Mouse (Mus musculus): Measurements from ENCODE around the gene Tead3.
A peak's percentile ranks its signal among the peaks of the same experiment; 100 is the strongest.
"Not testable (repeated sequence)": the region's sequence is repeated elsewhere in the genome, so short reads cannot be mapped to it uniquely, and the experiment has no call there.

The Tead3 gene

DNA sequence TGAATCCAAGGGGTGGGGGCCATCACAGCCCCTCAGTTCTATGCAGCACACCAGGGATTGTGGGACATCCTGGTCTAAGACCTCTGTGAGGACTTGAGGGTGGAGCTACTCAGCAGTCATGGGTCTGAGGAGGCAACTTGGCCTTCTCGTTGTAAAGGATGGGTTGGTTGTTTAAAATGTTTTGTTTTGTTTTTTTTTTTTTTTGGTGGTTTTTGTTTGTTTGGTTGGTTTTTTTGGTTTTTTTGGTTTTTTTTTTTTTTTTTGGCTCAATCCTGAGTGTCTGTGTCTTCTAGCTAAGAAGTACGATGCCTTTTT, 20.4 kb downstream of the Tead3 start:
- Histone ChIP-seq H3K27me3 (ENCODE audit: insufficient read depth, low read length) (no peaks in the 10 kb centered on the region), H3K4me1 (replicated peaks; ENCODE audit: low read depth, low read length) (peaks cover 78% of the 10 kb centered on the region), H3K4me3 (replicated peaks; ENCODE audit: low read length) (peak overlapping the region; percentile 100), H3K36me3 (ENCODE audit: insufficient read depth, low read length) (peaks cover 62% of the 10 kb centered on the region), H3K9me3 (ENCODE audit: low read length) (no peaks in the 10 kb centered on the region)
- TF ChIP-seq POU5F1 (IDR thresholded peaks at IDR 0.05; ENCODE audit: borderline replicate concordance, low read length) (no peak), NANOG (IDR thresholded peaks at IDR 0.05; ENCODE audit: borderline replicate concordance, low read length) (no peak)

DNA sequence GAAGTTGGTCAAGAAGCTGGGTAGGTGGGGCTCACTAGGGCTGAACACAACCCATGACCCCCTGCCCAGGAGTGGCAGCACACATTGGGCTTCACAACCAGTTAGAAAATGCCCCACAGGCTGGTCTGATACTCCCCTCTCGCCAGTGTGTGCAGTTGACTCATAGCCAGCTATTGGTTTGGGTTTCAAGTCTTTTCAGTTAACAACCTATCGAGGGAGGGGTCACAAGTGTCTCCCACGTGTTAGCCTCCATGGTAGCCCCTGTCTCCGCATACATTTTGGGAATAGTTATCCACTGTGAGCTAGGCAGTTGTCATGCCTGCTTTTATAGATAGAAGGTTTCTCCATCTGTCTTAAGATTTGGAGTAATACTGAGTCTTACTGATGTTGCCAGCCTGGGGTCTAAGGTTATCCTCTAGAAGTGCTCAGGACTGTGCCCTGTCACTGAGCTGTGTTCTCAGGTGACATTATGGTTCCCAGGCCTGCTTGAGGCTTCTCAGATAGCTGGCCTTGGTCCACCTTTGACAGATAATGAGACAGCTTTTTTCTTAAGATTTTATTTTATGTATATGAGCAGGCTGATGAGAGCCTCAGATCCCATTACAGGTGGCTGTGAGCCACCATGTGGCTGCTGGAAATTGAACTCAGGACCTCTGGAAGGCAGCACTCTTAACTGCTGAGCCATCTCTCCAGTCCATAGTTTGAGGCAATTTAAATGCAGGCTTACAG, 20.9 kb downstream of the Tead3 start:
- Histone ChIP-seq H3K9me3 (ENCODE audit: low read length) (0 out of 2 replicates have a peak, but pooled peaks cover 1% of the 10 kb centered on the region), H3K4me1 (replicated peaks; ENCODE audit: low read depth, low read length) (peaks cover 73% of the 10 kb centered on the region), H3K36me3 (ENCODE audit: insufficient read depth, low read length) (peaks cover 67% of the 10 kb centered on the region), H3K4me3 (replicated peaks; ENCODE audit: low read length) (peak overlapping the region; percentile 100), H3K27me3 (ENCODE audit: insufficient read depth, low read length) (no peaks in the 10 kb centered on the region)
- TF ChIP-seq POU5F1 (IDR thresholded peaks at IDR 0.05; ENCODE audit: borderline replicate concordance, low read length) = no peak
- no peak for TF ChIP-seq CTCF (conservative IDR thresholded peaks at IDR 0.05; ENCODE audit: low read length)
- TF ChIP-seq NANOG (IDR thresholded peaks at IDR 0.05; ENCODE audit: borderline replicate concordance, low read length) = no peak

DNA sequence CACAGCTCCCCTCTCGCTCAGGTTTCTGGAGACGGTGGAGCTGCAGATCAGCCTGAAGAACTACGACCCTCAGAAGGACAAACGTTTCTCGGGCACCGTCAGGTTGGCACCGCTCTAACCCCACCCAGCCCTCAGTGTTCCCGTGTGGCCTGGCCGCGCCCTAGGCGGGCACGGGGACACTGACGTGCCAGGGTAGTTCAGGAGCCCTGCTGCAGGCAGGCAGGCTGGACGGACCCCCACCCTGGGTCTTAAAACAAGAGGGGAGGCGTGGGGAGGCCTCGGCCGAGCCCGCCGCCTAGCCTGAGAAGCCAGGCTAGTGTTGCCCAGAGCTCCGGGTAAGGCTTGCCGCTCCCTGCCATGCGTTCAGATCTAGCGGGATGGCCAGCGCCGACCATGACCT, 21.7 kb downstream of the Tead3 start:
- H3K4me1 ChIP-seq (replicated peaks; ENCODE audit: low read depth, low read length) = peaks cover 67% of the 10 kb centered on the region
- TF ChIP-seq CTCF (conservative IDR thresholded peaks at IDR 0.05; ENCODE audit: low read length) (no peak), POU5F1 (IDR thresholded peaks at IDR 0.05; ENCODE audit: borderline replicate concordance, low read length) (no peak), NANOG (IDR thresholded peaks at IDR 0.05; ENCODE audit: borderline replicate concordance, low read length) (no peak)
- H3K9me3 ChIP-seq (ENCODE audit: low read length) = peaks cover 7% of the 10 kb centered on the region; the same call in 1 of the 2 replicates

DNA sequence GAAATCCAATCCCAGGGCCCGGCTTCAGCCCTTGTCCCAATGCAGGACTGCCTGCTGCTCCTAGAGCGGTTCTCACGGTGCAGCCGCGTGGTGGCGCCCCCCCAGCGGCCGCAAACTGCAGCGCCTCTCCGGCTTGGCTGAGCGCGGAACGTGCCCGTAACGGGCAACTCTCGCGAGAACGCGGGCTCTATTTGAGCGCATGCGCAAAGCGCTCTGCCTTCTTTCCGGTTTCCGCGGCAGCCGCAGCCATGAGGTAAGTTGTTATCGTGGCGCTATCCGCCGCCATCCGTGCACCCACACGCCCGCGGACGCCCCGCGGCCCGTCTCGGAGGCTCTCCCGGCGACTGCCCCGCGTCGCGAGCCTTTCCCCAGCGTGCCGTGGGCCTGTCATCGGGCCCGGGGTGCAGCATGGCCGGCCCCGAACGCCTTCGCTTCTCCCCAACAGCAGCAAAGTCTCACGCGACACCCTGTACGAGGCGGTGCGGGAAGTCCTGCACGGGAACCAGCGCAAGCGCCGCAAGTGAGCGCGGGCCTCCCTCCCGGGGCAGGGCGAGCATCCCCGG, 22.2 kb downstream of the Tead3 start, which contains the start of gene Rpl10a:
TSS of gene Rpl10a (plus strand) at position 106 of the 563 bp plus-strand sequence.
- Histone ChIP-seq H3K9me3 (ENCODE audit: low read length) (peaks cover 7% of the 10 kb centered on the region; the same call in 1 of the 2 replicates), H3K36me3 (ENCODE audit: insufficient read depth, low read length) (peaks cover 78% of the 10 kb centered on the region), H3K27me3 (ENCODE audit: insufficient read depth, low read length) (no peaks in the 10 kb centered on the region), H3K4me3 (replicated peaks; ENCODE audit: low read length) (peak within 1 kb of the TSS; percentile 100), H3K4me1 (replicated peaks; ENCODE audit: low read depth, low read length) (peaks cover 66% of the 10 kb centered on the region)
- no peak for TF ChIP-seq NANOG (IDR thresholded peaks at IDR 0.05; ENCODE audit: borderline replicate concordance, low read length)
- TF ChIP-seq CTCF (conservative IDR thresholded peaks at IDR 0.05; ENCODE audit: low read length) = no peak
- TF ChIP-seq POU5F1 (IDR thresholded peaks at IDR 0.05; ENCODE audit: borderline replicate concordance, low read length) = no peak

More for the DNA sequence above, 21.7 kb downstream of the Tead3 start:
- H3K4me3 ChIP-seq (replicated peaks; ENCODE audit: low read length) = peak overlapping the region; percentile 100
- H3K27me3 ChIP-seq (ENCODE audit: insufficient read depth, low read length) = no peaks in the 10 kb centered on the region
- H3K36me3 ChIP-seq (ENCODE audit: insufficient read depth, low read length) = peaks cover 74% of the 10 kb centered on the region

DNA sequence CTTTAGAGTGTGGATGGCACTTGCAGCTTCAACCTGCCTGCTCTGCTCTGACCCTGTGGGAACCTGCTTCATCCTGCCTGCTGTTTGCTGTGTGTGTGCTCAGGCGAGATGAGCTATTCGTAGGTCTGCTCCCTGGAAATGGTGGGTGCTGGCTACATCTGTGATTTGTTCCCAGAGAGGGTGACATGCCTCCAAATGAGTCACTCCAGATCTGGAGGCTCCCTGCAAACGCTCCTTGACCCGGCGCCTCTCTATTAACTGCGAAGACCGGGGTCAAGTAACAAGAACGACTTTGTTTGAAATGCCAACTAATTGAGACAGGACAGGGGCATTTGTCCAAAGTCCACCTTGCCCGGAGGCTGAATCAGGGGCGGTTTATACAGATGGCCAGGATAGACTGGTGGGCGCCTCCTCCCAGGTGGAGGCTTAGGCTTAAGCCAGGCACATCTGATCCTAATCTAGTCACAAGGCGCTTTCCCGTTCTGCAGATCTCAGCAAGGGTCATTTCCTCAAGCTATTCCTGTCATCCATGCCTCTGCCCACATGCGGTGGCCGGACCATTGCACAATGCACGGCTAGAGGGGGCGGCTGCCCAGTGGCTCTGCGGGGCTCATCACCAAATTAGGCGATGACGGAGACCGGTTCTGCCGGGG, 22.8 kb downstream of the Tead3 start:
- no peaks in the 10 kb centered on the region for H3K27me3 ChIP-seq (ENCODE audit: insufficient read depth, low read length)
- no peak for TF ChIP-seq POU5F1 (IDR thresholded peaks at IDR 0.05; ENCODE audit: borderline replicate concordance, low read length)
- peaks cover 80% of the 10 kb centered on the region for H3K36me3 ChIP-seq (ENCODE audit: insufficient read depth, low read length)
- H3K4me1 ChIP-seq (replicated peaks; ENCODE audit: low read depth, low read length) = peaks cover 60% of the 10 kb centered on the region
- peaks cover 7% of the 10 kb centered on the region; the same call in 1 of the 2 replicates for H3K9me3 ChIP-seq (ENCODE audit: low read length)
- peak overlapping the region; percentile 100 for H3K4me3 ChIP-seq (replicated peaks; ENCODE audit: low read length)

DNA sequence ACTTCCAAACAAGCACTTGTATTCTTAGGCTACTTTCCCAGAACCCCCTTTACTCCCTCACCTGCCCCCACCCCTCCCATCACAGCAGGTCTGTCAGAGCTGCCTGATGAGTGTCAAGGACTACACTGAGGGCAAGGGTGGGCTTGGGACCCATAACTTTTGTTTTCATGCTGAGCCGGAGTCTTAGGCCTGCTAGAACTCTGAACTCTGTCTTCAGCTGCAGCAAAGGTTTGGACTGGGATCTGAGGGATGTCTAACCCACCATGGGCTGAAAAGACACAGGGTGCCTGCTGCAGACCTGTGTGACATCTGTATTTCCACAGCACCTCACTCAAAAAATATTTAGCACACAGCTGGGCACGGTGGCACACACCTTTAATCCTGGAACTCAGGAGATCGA, 23.7 kb downstream of the Tead3 start:
- Histone ChIP-seq H3K4me3 (replicated peaks; ENCODE audit: low read length) (no peak overlapping the region), H3K9me3 (ENCODE audit: low read length) (peaks cover 7% of the 10 kb centered on the region; the same call in 1 of the 2 replicates), H3K36me3 (ENCODE audit: insufficient read depth, low read length) (peaks cover 83% of the 10 kb centered on the region), H3K27me3 (ENCODE audit: insufficient read depth, low read length) (no peaks in the 10 kb centered on the region), H3K4me1 (replicated peaks; ENCODE audit: low read depth, low read length) (peaks cover 55% of the 10 kb centered on the region)
- TF ChIP-seq CTCF (conservative IDR thresholded peaks at IDR 0.05; ENCODE audit: low read length) (no peak), POU5F1 (IDR thresholded peaks at IDR 0.05; ENCODE audit: borderline replicate concordance, low read length) (no peak), NANOG (IDR thresholded peaks at IDR 0.05; ENCODE audit: borderline replicate concordance, low read length) (no peak)

- Histone ChIP-seq H3K9me3 (ENCODE audit: low read length) (peaks cover 7% of the 10 kb centered on the region; the same call in 1 of the 2 replicates), H3K4me3 (replicated peaks; ENCODE audit: low read length) (peak overlapping the region; percentile 23), H3K27me3 (ENCODE audit: insufficient read depth, low read length) (no peaks in the 10 kb centered on the region), H3K4me1 (replicated peaks; ENCODE audit: low read depth, low read length) (peaks cover 44% of the 10 kb centered on the region), H3K36me3 (ENCODE audit: insufficient read depth, low read length) (peaks cover 85% of the 10 kb centered on the region)
- TF ChIP-seq NANOG (IDR thresholded peaks at IDR 0.05; ENCODE audit: borderline replicate concordance, low read length) = no peak
- TF ChIP-seq POU5F1 (IDR thresholded peaks at IDR 0.05; ENCODE audit: borderline replicate concordance, low read length) = no peak
- no peak for TF ChIP-seq CTCF (conservative IDR thresholded peaks at IDR 0.05; ENCODE audit: low read length)
Observed at GRCm38 (mm10) chr17:28325751-28326150, 24.9 kb downstream of the Tead3 start.

GRCm38 (mm10) chr17:28324416-28324815, 26.2 kb downstream of the Tead3 start:
- Histone ChIP-seq H3K36me3 (ENCODE audit: insufficient read depth, low read length) (peaks cover 83% of the 10 kb centered on the region), H3K4me1 (replicated peaks; ENCODE audit: low read depth, low read length) (peaks cover 39% of the 10 kb centered on the region)
- not testable (repeated sequence) for H3K9me3 ChIP-seq (ENCODE audit: low read length); H3K27me3 ChIP-seq (ENCODE audit: insufficient read depth, low read length); H3K4me3 ChIP-seq (replicated peaks; ENCODE audit: low read length)
- TF ChIP-seq CTCF (conservative IDR thresholded peaks at IDR 0.05; ENCODE audit: low read length) = peak; percentile 31
